Mouse (Mus musculus) heart, embryonic 11.5 days (tissue): ENCODE measurements around the gene Cpne6. TPM values are rescaled to one million over a fixed set of nuclear protein-coding genes. Genes with fewer than 3 reads are reported as not detected.

Source experiments
- ATAC-seq: fragments of 200-750 bp; cut with Nextera tagmentation; replicated peaks from 2 replicates; pipeline ENCODE4 v1.8.0; 2017; ENCODE audit warnings: moderate library complexity; ENCODE audit not compliant: insufficient number of reproducible peaks, low FRiP score, low TSS enrichment
- H3K27ac ChIP-seq: fragments of 300-500 bp; sonication (generic); 2 replicates; pipeline ENCODE4 v1.5.1; 2014; ENCODE audit warnings: mild to moderate bottlenecking, low read depth, low read length
- H3K27me3 ChIP-seq: fragments of 300-500 bp; sonication (generic); 2 replicates; pipeline ENCODE4 v1.6.1; 2014; ENCODE audit warnings: mild to moderate bottlenecking, low read length, mixed read lengths; ENCODE audit not compliant: control insufficient read depth, insufficient read depth
- H3K36me3 ChIP-seq: fragments of 300-500 bp; sonication (generic); 2 replicates; pipeline ENCODE4 v1.6.1; 2014; ENCODE audit warnings: mild to moderate bottlenecking, low read length, moderate library complexity, mixed read lengths; ENCODE audit not compliant: control insufficient read depth, insufficient read depth
- H3K4me1 ChIP-seq: fragments of 300-500 bp; sonication (generic); 2 replicates; pipeline ENCODE4 v1.6.1; 2014; ENCODE audit warnings: low read length; ENCODE audit not compliant: control insufficient read depth, insufficient read depth
- H3K4me2 ChIP-seq: fragments of 300-500 bp; sonication (generic); 2 replicates; pipeline ENCODE4 v1.6.1; 2014; ENCODE audit warnings: mild to moderate bottlenecking, moderate library complexity
- H3K4me3 ChIP-seq: fragments of 300-500 bp; sonication (generic); 2 replicates; pipeline ENCODE4 v1.5.1; 2014; ENCODE audit warnings: low read depth, low read length
- H3K9ac ChIP-seq: fragments of 300-500 bp; sonication (generic); 2 replicates; pipeline ENCODE4 v1.6.1; 2014; ENCODE audit warnings: mild to moderate bottlenecking, low read depth, low read length, moderate library complexity
- H3K9me3 ChIP-seq: fragments of 300-500 bp; sonication (generic); replicated peaks from 2 replicates; pipeline ENCODE4 v1.6.1; 2016; ENCODE audit warnings: low read length; ENCODE audit not compliant: control insufficient read depth
- WGBS: fragments of 180-500 bp; shearing (Covaris S2); extraction: QIAGEN DNeasy Blood & Tissue Kit; methylation state at CpG from one replicate; pipeline ENCODE4 v1.1.7; 2014; ENCODE audit not compliant: insufficient replicate concordance; 5-methylcytosine and 5-hydroxymethylcytosine counted together
- polyA plus RNA-seq: library from polyadenylated mRNA; unstranded; fragments of >200 nt; fragmentation: Nextera tagmentation; extraction: Ambion mirVana; gene quantifications from 2 replicates; pipeline ENCODE4 v1.2.1, GENCODE M21; 2014

Gene Cpne6
- polyA plus RNA-seq, 1 experiment from 2014 or later = 0.43 TPM

GRCm38 (mm10) chr14:55491291-55491833 is 18.9 kb upstream of the Cpne6 start:
- peak overlapping the region; percentile 99 for H3K4me2 ChIP-seq
- H3K27ac ChIP-seq = peak overlapping the region; percentile 29; the same call in 1 of the 2 replicates
- under 1% methylated on average over 28 of the region's 30 CpGs for WGBS
- peak overlapping the region; percentile 71 for H3K9ac ChIP-seq
- H3K27me3 ChIP-seq = 0 out of 2 replicates have a peak, but pooled peaks cover 2% of the 10 kb centered on the region
- peaks cover 10% of the 10 kb centered on the region for H3K4me1 ChIP-seq
- no peaks in the 10 kb centered on the region for H3K36me3 ChIP-seq
- H3K9me3 ChIP-seq = no peaks in the 10 kb centered on the region
- peak; percentile 79 for ATAC-seq
- H3K4me3 ChIP-seq = peak overlapping the region; percentile 76

- Histone ChIP-seq H3K9ac (no peak overlapping the region), H3K9me3 (no peaks in the 10 kb centered on the region), H3K4me1 (peaks cover 16% of the 10 kb centered on the region), H3K27ac (no peak overlapping the region), H3K36me3 (no peaks in the 10 kb centered on the region), H3K27me3 (0 out of 2 replicates have a peak, but pooled peaks cover 2% of the 10 kb centered on the region), H3K4me2 (peak overlapping the region; percentile 99; the same call in 1 of the 2 replicates), H3K4me3 (no peak overlapping the region)
- 38% methylated on average over 3 of the region's 3 CpGs for WGBS
- ATAC-seq = no peak
Measured at GRCm38 (mm10) chr14:55492103-55492502, 18.1 kb upstream of the Cpne6 start.

- Histone ChIP-seq H3K36me3 (no peaks in the 10 kb centered on the region), H3K9me3 (no peaks in the 10 kb centered on the region), H3K4me2 (no peak overlapping the region), H3K27me3 (peaks cover 7% of the 10 kb centered on the region), H3K27ac (no peak overlapping the region; the same call in 1 of the 2 replicates), H3K4me3 (no peak overlapping the region), H3K9ac (no peak overlapping the region), H3K4me1 (peaks cover 16% of the 10 kb centered on the region)
- 71% methylated on average over 20 of the region's 20 CpGs for WGBS
- no peak for ATAC-seq
Measured at GRCm38 (mm10) chr14:55495509-55496240, 14.6 kb upstream of the Cpne6 start.

GRCm38 (mm10) chr14:55496761-55497448 is 13.3 kb upstream of the Cpne6 start:
- WGBS = 58% methylated on average over 15 of the region's 16 CpGs
- peaks cover 10% of the 10 kb centered on the region for H3K27me3 ChIP-seq
- H3K9me3 ChIP-seq = no peaks in the 10 kb centered on the region
- ATAC-seq = no peak
- 0 out of 2 replicates have a peak overlapping the region, but pooled peaks have one; percentile 18 for H3K27ac ChIP-seq
- H3K9ac ChIP-seq = no peak overlapping the region
- H3K4me3 ChIP-seq = no peak overlapping the region
- peaks cover 12% of the 10 kb centered on the region for H3K4me1 ChIP-seq
- H3K36me3 ChIP-seq = no peaks in the 10 kb centered on the region
- peak overlapping the region; percentile 23; the same call in 1 of the 2 replicates for H3K4me2 ChIP-seq

- Histone ChIP-seq H3K4me1 (peaks cover 12% of the 10 kb centered on the region), H3K27me3 (peaks cover 10% of the 10 kb centered on the region), H3K9ac (no peak overlapping the region), H3K9me3 (no peaks in the 10 kb centered on the region), H3K36me3 (no peaks in the 10 kb centered on the region), H3K4me3 (no peak overlapping the region), H3K27ac (no peak overlapping the region), H3K4me2 (no peak overlapping the region)
- 27% methylated on average over 6 of the region's 6 CpGs for WGBS
- no peak for ATAC-seq
Measured at GRCm38 (mm10) chr14:55497449-55497821, 12.8 kb upstream of the Cpne6 start.

- Histone ChIP-seq H3K9me3 (no peaks in the 10 kb centered on the region), H3K4me2 (no peak overlapping the region), H3K27ac (no peak overlapping the region), H3K4me3 (no peak overlapping the region), H3K36me3 (no peaks in the 10 kb centered on the region), H3K27me3 (peaks cover 3% of the 10 kb centered on the region), H3K4me1 (peaks cover 4% of the 10 kb centered on the region), H3K9ac (no peak overlapping the region)
- WGBS = 85% methylated on average over 9 of the region's 9 CpGs
- no peak for ATAC-seq
Measured at GRCm38 (mm10) chr14:55505612-55506011, 4.6 kb upstream of the Cpne6 start.

- Histone ChIP-seq H3K27me3 (peaks cover 13% of the 10 kb centered on the region), H3K4me2 (no peak overlapping the region), H3K9me3 (no peaks in the 10 kb centered on the region), H3K27ac (no peak overlapping the region), H3K4me1 (peaks cover 10% of the 10 kb centered on the region), H3K9ac (no peak overlapping the region), H3K36me3 (no peaks in the 10 kb centered on the region), H3K4me3 (no peak overlapping the region)
- 48% methylated on average over 7 of the region's 7 CpGs for WGBS
- ATAC-seq = no peak
Measured at GRCm38 (mm10) chr14:55507801-55508200, 2.4 kb upstream of the Cpne6 start.

- peaks cover 10% of the 10 kb centered on the region for H3K4me1 ChIP-seq
- no peak overlapping the region for H3K9ac ChIP-seq
- 85% methylated on average over 10 of the region's 10 CpGs for WGBS
- H3K36me3 ChIP-seq = no peaks in the 10 kb centered on the region
- no peak overlapping the region for H3K4me2 ChIP-seq
- no peak overlapping the region for H3K27ac ChIP-seq
- peaks cover 16% of the 10 kb centered on the region for H3K27me3 ChIP-seq
- ATAC-seq = no peak
- H3K4me3 ChIP-seq = no peak overlapping the region
- no peaks in the 10 kb centered on the region for H3K9me3 ChIP-seq
Measured at GRCm38 (mm10) chr14:55509540-55509939, 705 bp upstream of the Cpne6 start.
